Mouse (Mus musculus): ENCODE data around the gene Sorl1.

- TF ChIP-seq CHD2 (IDR thresholded peaks at IDR 0.05; ENCODE audit: low read depth, low read length) (no peak), ZNF384 (IDR thresholded peaks at IDR 0.05; ENCODE audit: low read depth, low read length) (no peak), HCFC1 (IDR thresholded peaks at IDR 0.05; ENCODE audit: borderline replicate concordance, insufficient read depth, low read length) (no peak), ZC3H11A (IDR thresholded peaks at IDR 0.05; ENCODE audit: borderline replicate concordance, low read depth, low read length) (no peak)
Observed at GRCm38 (mm10) chr9:42127983-42128382, 3.9 kb upstream of the Sorl1 start.
